Mouse (Mus musculus) G1E-ER4 (cell line): ENCODE results near the gene Dag1. TPM values are rescaled to one million over a fixed set of nuclear protein-coding genes. Genes with fewer than 3 reads are reported as not detected.

ENCODE experiments used
- GATA1 ChIP-seq: IDR thresholded peaks from one replicate; pipeline ENCODE4 v1.8.0; 2012; ENCODE audit warnings: low read length, inconsistent platforms
- polyA plus RNA-seq: library from polyadenylated mRNA; stranded (reverse); fragments of >175 nt; gene quantifications from 2 replicates; pipeline ENCODE4 v1.2.3, GENCODE M21; 2012

Gene Dag1
- polyA plus RNA-seq, 1 experiment, result 20.0 TPM

- TF ChIP-seq GATA1, result no peak
Measured at GRCm38 (mm10) chr9:108175116-108175838, 88.5 kb downstream of the Dag1 start.

- TF ChIP-seq GATA1, result no peak
Measured at GRCm38 (mm10) chr9:108172777-108173350, 90.9 kb downstream of the Dag1 start.

- no peak for TF ChIP-seq GATA1
Measured at GRCm38 (mm10) chr9:108169751-108170150, 94.0 kb downstream of the Dag1 start.

GRCm38 (mm10) chr9:108165143-108165542 lies 98.6 kb downstream of the Dag1 start:
- no peak for TF ChIP-seq GATA1

- no peak for TF ChIP-seq GATA1
Measured at GRCm38 (mm10) chr9:108163646-108164284, 100.0 kb downstream of the Dag1 start.

GRCm38 (mm10) chr9:108157891-108158290 lies 105.9 kb downstream of the Dag1 start:
- TF ChIP-seq GATA1, result no peak

GRCm38 (mm10) chr9:108157451-108157850 lies 106.3 kb downstream of the Dag1 start:
- TF ChIP-seq GATA1, result no peak

- TF ChIP-seq GATA1, result no peak
Measured at GRCm38 (mm10) chr9:108156786-108157185, 107.0 kb downstream of the Dag1 start.

GRCm38 (mm10) chr9:108154814-108155213 lies 108.9 kb downstream of the Dag1 start:
- TF ChIP-seq GATA1, result no peak

Other genes with a start within 250 kb of the Dag1 start
- 7.7 and 10.5 TPM in 2 replicates for gene Gmppb, start 214.7 kb downstream of the Dag1 start, polyA plus RNA-seq
- 0.24 and 0.32 TPM in 2 replicates for gene Amigo3, start 210.8 kb downstream of the Dag1 start, polyA plus RNA-seq
- 9.2 and 12.4 TPM in 2 replicates for gene Mst1, start 183.5 kb downstream of the Dag1 start, polyA plus RNA-seq
- 25.7 and 84.5 TPM in 2 replicates for gene Rnf123, start 180.6 kb downstream of the Dag1 start, polyA plus RNA-seq
- gene Apeh, start 169.4 kb downstream of the Dag1 start, polyA plus RNA-seq, result 70.8 and 89.8 TPM in 2 replicates
- 5.2 and 8.1 TPM in 2 replicates for gene Bsn, start 73.6 kb downstream of the Dag1 start, polyA plus RNA-seq
- gene Nicn1, start 26.5 kb upstream of the Dag1 start, polyA plus RNA-seq, result 0.13 and 0.14 TPM in 2 replicates
- gene Amt, start 32.9 kb upstream of the Dag1 start, polyA plus RNA-seq, result not detected in 2 replicates
- 120 and 154 TPM in 2 replicates for gene Rhoa, start 42.2 kb upstream of the Dag1 start, polyA plus RNA-seq
- gene Tcta, start 42.2 kb upstream of the Dag1 start, polyA plus RNA-seq, result 1.4 and 2.4 TPM in 2 replicates
- 350 and 513 TPM in 2 replicates for gene Gpx1, start 74.9 kb upstream of the Dag1 start, polyA plus RNA-seq
- 34.7 and 107 TPM in 2 replicates for gene Usp4, start 83.9 kb upstream of the Dag1 start, polyA plus RNA-seq
- 0.51 and 0.69 TPM in 2 replicates for gene 1700102P08Rik, start 128.8 kb upstream of the Dag1 start, polyA plus RNA-seq
- not detected in 2 replicates for gene Ccdc36, start 164.5 kb upstream of the Dag1 start, polyA plus RNA-seq
- not detected in 2 replicates for gene BC048562, start 172.5 kb upstream of the Dag1 start, polyA plus RNA-seq
- 26.4 and 34.2 TPM in 2 replicates for gene Ccdc71, start 196.6 kb upstream of the Dag1 start, polyA plus RNA-seq
- 195 and 224 TPM in 2 replicates for gene Klhdc8b, start 197.6 kb upstream of the Dag1 start, polyA plus RNA-seq
- 0.05 and 0.25 TPM in 2 replicates for gene Lamb2, start 215.8 kb upstream of the Dag1 start, polyA plus RNA-seq
- gene Usp19, start 226.6 kb upstream of the Dag1 start, polyA plus RNA-seq, result 101 and 102 TPM in 2 replicates
- gene Qars, start 243.7 kb upstream of the Dag1 start, polyA plus RNA-seq, result 35.0 and 132 TPM in 2 replicates